Mouse (Mus musculus): Measurements from ENCODE around the gene Ndufa4l2. TPM values are rescaled to one million over a fixed set of nuclear protein-coding genes. Genes with fewer than 3 reads are reported as not detected.
A peak's percentile ranks its signal among the peaks of the same experiment; 100 is the strongest.

Gene Ndufa4l2
- polyA plus RNA-seq, 1 experiment from 2014 or later, result 21.9 TPM

DNA sequence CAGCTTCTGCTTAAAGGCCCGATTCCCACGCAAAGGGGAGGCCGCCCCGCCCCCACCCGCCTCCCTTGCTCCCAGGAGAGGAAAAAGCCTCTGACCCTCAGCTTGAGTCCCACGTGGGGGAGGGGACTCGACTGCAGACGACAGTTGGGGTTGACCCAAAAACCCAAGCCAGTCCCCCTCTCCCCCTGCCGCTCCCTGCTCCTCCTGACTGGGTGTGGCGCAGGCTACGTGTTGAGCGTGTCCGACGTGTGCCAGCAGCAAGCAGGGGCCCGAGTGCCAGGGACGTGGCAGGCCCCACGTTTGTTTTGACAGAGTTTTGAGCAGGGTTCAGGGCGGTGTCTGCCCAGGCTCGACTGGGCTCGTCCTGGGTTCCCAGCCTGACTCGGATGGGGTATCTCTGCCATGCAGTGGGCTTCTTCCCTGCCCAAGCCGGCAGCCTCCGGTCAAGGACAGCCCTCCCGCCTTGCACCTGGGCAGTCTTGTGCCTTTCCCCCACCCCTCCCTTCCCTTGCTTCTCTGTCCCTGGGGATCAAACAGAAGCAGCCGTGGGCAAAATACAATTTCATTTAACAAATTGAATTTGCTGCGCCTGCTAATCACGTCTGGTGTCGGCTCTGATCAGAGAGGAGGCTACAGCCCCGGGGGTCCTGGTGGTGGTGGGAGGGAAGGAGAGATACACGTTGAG lies 2.0 kb downstream of the Ndufa4l2 start:
- no peak for TF ChIP-seq CTCF (IDR thresholded peaks at IDR 0.05; ENCODE audit: low read depth)
- no peaks in the 10 kb centered on the region for H3K9me3 ChIP-seq (ENCODE audit: control insufficient read depth)
- peaks cover 23% of the 10 kb centered on the region; the same call in 1 of the 2 replicates for H3K4me1 ChIP-seq (replicated peaks; ENCODE audit: control insufficient read depth, insufficient read depth, low read length)
- H3K27me3 ChIP-seq (replicated peaks; ENCODE audit: control insufficient read depth, insufficient read depth, low read length), result peaks cover 20% of the 10 kb centered on the region
- peak overlapping the region; percentile 27 for H3K4me3 ChIP-seq (ENCODE audit: low read depth, low read length)
- no peak overlapping the region for H3K27ac ChIP-seq (ENCODE audit: low read depth, low read length)
- 15% methylated on average over 30 of the region's 30 CpGs for WGBS
- peak overlapping the region; percentile 31 for H3K9ac ChIP-seq (ENCODE audit: low read depth, low read length)
- peak overlapping the region; percentile 63 for H3K4me2 ChIP-seq (replicated peaks; ENCODE audit: low read depth)
- peak; percentile 17; the same call in 1 of the 2 replicates for ATAC-seq
- peaks cover 18% of the 10 kb centered on the region for H3K36me3 ChIP-seq (ENCODE audit: control insufficient read depth, insufficient read depth)

DNA sequence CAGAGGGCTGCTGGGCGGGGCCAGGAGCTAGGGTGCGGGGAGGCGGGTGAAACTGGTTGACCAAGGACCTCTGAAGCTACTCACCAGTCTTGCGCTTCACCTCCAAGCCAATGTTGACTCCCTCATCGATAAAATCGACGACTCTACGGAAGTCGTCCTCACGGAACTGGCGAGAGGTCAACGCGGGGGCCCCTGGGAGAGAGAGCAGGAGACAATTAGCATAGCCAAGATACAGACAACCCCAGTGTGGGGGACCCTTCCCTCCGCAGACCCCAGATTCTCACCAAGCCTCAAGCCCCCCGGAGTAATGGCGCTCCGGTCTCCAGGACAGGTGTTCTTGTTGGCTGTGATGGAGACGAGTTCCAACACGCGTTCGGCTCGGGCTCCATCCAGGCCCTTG lies 3.2 kb downstream of the Ndufa4l2 start:
- Histone ChIP-seq H3K4me3 (ENCODE audit: low read depth, low read length) (no peak overlapping the region), H3K9me3 (ENCODE audit: control insufficient read depth) (no peaks in the 10 kb centered on the region), H3K27ac (ENCODE audit: low read depth, low read length) (0 out of 2 replicates have a peak overlapping the region, but pooled peaks have one; percentile 15), H3K27me3 (replicated peaks; ENCODE audit: control insufficient read depth, insufficient read depth, low read length) (peaks cover 16% of the 10 kb centered on the region; the same call in 1 of the 2 replicates), H3K9ac (ENCODE audit: low read depth, low read length) (no peak overlapping the region), H3K4me2 (replicated peaks; ENCODE audit: low read depth) (no peak overlapping the region), H3K4me1 (replicated peaks; ENCODE audit: control insufficient read depth, insufficient read depth, low read length) (peaks cover 21% of the 10 kb centered on the region; the same call in 1 of the 2 replicates), H3K36me3 (ENCODE audit: control insufficient read depth, insufficient read depth) (peaks cover 18% of the 10 kb centered on the region)
- 92% methylated on average over 22 of the region's 22 CpGs for WGBS
- TF ChIP-seq CTCF (IDR thresholded peaks at IDR 0.05; ENCODE audit: low read depth), result no peak
- ATAC-seq, result no peak

DNA sequence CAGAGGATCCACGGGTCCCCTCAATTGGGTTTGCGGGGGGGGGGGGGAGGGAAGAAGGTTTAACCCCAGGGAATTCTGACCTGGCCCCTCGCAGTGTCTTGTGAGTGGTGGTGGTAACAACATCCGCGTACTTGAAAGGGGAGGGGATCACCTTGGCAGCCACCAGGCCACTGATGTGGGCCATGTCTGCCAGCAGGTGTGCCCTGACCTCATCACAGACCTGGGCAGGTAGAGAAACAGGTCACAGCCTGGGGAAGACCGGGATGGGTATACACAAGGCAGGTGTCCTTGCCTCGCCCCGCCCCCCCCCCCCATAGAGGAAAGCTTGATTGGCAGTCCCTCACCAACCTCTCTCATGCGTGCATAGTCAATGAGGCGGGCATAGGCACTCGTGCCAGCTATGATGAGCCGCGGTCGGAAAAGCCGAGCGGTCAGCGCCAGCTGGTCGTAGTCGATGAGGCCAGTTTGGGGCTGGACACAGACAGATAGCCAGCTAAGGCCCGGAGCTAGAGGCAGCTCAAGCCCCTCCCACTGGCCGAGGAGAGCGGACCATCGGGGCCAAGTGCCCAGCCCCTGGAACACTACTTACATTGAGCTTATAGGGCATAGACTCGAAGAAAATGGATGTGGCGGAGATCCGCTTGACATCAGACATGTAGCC lies 4.4 kb downstream of the Ndufa4l2 start:
- 93% methylated on average over 25 of the region's 26 CpGs for WGBS
- ATAC-seq, result no peak
- no peak overlapping the region for H3K4me2 ChIP-seq (replicated peaks; ENCODE audit: low read depth)
- H3K9ac ChIP-seq (ENCODE audit: low read depth, low read length), result no peak overlapping the region
- H3K9me3 ChIP-seq (ENCODE audit: control insufficient read depth), result no peaks in the 10 kb centered on the region
- H3K4me1 ChIP-seq (replicated peaks; ENCODE audit: control insufficient read depth, insufficient read depth, low read length), result 0 out of 2 replicates have a peak, but pooled peaks cover 18% of the 10 kb centered on the region
- TF ChIP-seq CTCF (IDR thresholded peaks at IDR 0.05; ENCODE audit: low read depth), result no peak
- H3K27me3 ChIP-seq (replicated peaks; ENCODE audit: control insufficient read depth, insufficient read depth, low read length), result peaks cover 9% of the 10 kb centered on the region
- peaks cover 18% of the 10 kb centered on the region for H3K36me3 ChIP-seq (ENCODE audit: control insufficient read depth, insufficient read depth)
- no peak overlapping the region for H3K27ac ChIP-seq (ENCODE audit: low read depth, low read length)
- no peak overlapping the region for H3K4me3 ChIP-seq (ENCODE audit: low read depth, low read length)

- peaks cover 15% of the 10 kb centered on the region for H3K27me3 ChIP-seq (replicated peaks; ENCODE audit: control insufficient read depth, insufficient read depth, low read length)
- H3K9ac ChIP-seq (ENCODE audit: low read depth, low read length), result no peak overlapping the region
- H3K36me3 ChIP-seq (ENCODE audit: control insufficient read depth, insufficient read depth), result peaks cover 18% of the 10 kb centered on the region
- no peak overlapping the region for H3K4me3 ChIP-seq (ENCODE audit: low read depth, low read length)
- 93% methylated on average over 36 of the region's 37 CpGs for WGBS
- no peaks in the 10 kb centered on the region for H3K9me3 ChIP-seq (ENCODE audit: control insufficient read depth)
- no peak overlapping the region for H3K27ac ChIP-seq (ENCODE audit: low read depth, low read length)
- 0 out of 2 replicates have a peak, but pooled peaks cover 18% of the 10 kb centered on the region for H3K4me1 ChIP-seq (replicated peaks; ENCODE audit: control insufficient read depth, insufficient read depth, low read length)
- ATAC-seq, result no peak
- no peak for TF ChIP-seq CTCF (IDR thresholded peaks at IDR 0.05; ENCODE audit: low read depth)
- H3K4me2 ChIP-seq (replicated peaks; ENCODE audit: low read depth), result no peak overlapping the region
These were observed 5.3 kb downstream of the Ndufa4l2 start for GRCm38 (mm10) chr10:127519903-127520713.

DNA sequence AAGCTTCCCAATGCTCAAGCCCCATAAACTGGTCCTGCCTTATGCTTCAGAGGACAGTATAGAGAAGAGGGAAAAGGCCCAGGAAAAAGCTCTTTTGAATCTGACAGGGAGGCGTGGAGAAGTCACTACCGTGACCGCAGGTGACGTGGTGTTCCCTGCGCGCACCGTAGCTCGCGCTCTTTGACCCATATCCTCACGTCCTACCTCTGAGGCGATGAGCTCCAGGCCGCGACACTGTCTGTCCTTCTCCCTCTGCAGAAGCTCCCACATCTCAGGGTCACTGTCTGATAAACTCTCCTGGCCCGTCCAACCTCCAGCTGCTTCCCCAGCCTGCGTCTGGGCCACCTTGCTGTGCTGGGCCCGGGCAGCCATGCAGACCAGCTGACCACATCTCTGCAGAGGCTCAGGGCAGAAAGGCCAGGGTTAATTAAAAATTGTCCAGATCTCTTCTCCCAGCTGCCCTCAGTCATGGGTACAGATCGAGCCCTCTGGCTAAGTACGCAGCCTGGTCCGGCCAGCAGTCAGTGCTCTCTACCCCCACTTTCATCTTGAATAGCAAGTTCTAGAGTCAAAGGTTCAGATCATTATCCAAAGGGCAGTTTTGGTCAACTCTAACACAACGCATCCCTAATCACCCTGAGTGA lies 6.1 kb downstream of the Ndufa4l2 start:
- H3K9me3 ChIP-seq (ENCODE audit: control insufficient read depth), result no peaks in the 10 kb centered on the region
- 0 out of 2 replicates have a peak, but pooled peaks cover 16% of the 10 kb centered on the region for H3K4me1 ChIP-seq (replicated peaks; ENCODE audit: control insufficient read depth, insufficient read depth, low read length)
- H3K9ac ChIP-seq (ENCODE audit: low read depth, low read length), result no peak overlapping the region
- H3K4me2 ChIP-seq (replicated peaks; ENCODE audit: low read depth), result peak overlapping the region; percentile 85
- H3K27me3 ChIP-seq (replicated peaks; ENCODE audit: control insufficient read depth, insufficient read depth, low read length), result peaks cover 23% of the 10 kb centered on the region
- peaks cover 18% of the 10 kb centered on the region for H3K36me3 ChIP-seq (ENCODE audit: control insufficient read depth, insufficient read depth)
- WGBS, result 71% methylated on average over 20 of the region's 20 CpGs
- H3K4me3 ChIP-seq (ENCODE audit: low read depth, low read length), result peak overlapping the region; percentile 56
- ATAC-seq, result no peak
- no peak overlapping the region for H3K27ac ChIP-seq (ENCODE audit: low read depth, low read length)
- TF ChIP-seq CTCF (IDR thresholded peaks at IDR 0.05; ENCODE audit: low read depth), result no peak

All from intestine, postnatal 0 days (tissue).